Mouse (Mus musculus): ENCODE results near the gene Doc2a.

DNA sequence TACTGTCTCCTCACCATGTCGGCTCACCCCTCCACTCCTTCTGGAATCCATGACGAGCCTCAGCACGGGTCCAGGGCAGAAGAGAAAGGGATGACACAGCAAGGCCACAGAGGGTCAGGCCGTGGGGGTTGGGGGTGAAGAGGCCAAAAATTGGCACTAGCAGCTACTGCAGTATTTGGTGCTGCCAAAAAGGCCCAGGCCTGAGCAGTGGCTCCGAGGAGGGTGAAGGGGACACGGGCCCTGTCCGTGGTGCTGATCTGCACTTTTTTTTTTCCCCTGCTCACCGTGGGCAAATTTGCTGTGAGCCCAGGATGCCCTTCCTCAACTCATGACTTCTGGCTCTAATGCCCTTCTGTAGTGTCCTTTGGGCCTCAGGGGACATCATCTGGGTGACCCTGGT is 21.8 kb upstream of the Doc2a start:
- TF ChIP-seq ZKSCAN1 (IDR thresholded peaks at IDR 0.05; ENCODE audit: low read depth, low read length) (no peak), CHD1 (IDR thresholded peaks at IDR 0.05; ENCODE audit: low read depth, low read length) (no peak), JUND (IDR thresholded peaks at IDR 0.05; ENCODE audit: low read depth, low read length) (no peak), POLR2A (IDR thresholded peaks at IDR 0.05; ENCODE audit: control insufficient read depth in 1 of 2, insufficient read depth in 1 of 2, low read depth in 1 of 2, low read length in 2 of 2, poor library complexity in 1 of 2) (no peak), MAX (IDR thresholded peaks at IDR 0.05; ENCODE audit: low read length) (no peak), CHD2 (IDR thresholded peaks at IDR 0.05; ENCODE audit: low read length) (no peak), NELFE (IDR thresholded peaks at IDR 0.05; ENCODE audit: low read depth, low read length) (no peak), CTCF (IDR thresholded peaks at IDR 0.05 in 2 of 3, conservative IDR thresholded peaks at IDR 0.05 in 1 of 3; ENCODE audit: control insufficient read depth in 1 of 3, insufficient read depth in 1 of 3, low read depth in 2 of 3, low read length in 3 of 3, poor library complexity in 1 of 3, severe bottlenecking in 1 of 3) (no peak), TCF12 (IDR thresholded peaks at IDR 0.05; ENCODE audit: low read depth, low read length) (no peak), ZC3H11A (IDR thresholded peaks at IDR 0.05; ENCODE audit: low read depth, low read length) (no peak)

Measured in MEL (cell line).